Mouse (Mus musculus) C3H10T1/2 (cell line): Measurements from ENCODE around the gene Hnrnpc. TPM values are rescaled to one million over a fixed set of nuclear protein-coding genes. Genes with fewer than 3 reads are reported as not detected.

ENCODE experiments used
- polyA plus RNA-seq, 2 experiments: library from polyadenylated mRNA; unstranded; fragments of >200 nt; fragmentation: generic; extraction: Trizol; gene quantifications; one replicate each; pipeline ENCODE4 v1.2.1; 2012; ENCODE audit warnings: missing spikeins in 2 of 2

The Hnrnpc gene
- 100 to 1,000 TPM in 1 of 2 experiments, 10 to 100 TPM in 1; 89.0 to 129 TPM for polyA plus RNA-seq

DNA sequence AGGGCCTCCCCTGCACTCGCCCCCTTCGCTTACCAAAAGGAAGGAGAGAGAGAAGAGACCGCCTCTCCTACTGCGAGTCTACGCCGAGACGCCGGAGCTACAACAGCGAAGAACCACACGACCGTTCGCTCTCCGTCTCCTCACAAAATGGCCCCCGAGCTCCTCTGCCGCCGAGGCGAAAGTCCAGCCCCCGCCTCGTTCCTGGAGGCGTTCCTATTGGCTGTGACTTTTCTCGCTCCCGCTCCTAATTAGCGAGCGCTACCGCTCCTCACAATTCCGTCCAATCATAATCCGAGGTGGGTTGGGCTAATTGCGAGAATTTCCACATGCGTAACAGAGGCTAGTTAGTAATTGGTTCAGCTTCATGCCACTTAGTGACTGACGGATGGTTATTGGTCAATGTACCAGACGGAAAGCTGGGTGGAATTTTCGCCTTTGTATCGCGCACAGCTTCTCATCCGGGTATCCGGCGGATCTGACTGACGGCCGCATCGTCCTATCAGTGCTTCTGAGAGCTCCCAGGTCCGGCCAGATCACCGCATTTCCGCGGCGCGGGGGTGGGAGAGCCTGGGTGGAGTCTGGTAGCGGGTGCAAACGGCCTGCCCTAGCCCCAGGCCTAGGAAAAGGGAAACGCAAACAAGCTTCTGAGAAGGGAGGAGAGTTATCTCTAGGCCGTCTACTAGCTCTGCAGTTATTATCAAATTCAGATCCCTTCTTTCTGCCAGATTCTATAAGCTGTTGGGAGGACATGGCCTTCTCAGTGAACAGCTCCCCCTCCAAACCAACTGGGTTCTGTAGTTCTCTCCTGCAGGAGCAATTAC lies at the start of gene Hnrnpc:
TSS of gene Hnrnpc (minus strand) at position 173 of the 821 bp plus-strand sequence.

DNA sequence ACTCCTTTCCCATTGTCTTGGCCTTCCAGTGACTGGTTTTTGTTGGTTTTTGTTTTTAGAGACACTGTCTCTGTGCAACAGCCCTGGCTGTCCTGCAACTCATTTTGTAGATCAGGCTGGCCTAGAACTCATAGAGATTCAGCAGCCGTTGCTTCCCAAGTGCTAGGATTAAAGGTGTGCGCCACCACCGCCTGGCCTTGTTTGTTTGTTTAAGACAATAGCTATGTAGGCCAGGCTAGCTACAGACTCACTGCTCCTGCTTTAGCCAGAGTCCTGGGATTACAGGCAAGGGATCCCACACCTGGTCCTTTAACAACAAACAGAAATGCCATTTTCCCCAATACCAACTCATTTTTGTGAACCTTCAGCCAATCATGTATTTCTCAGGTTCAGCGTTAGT lies 6.5 kb upstream of the Hnrnpc start, which contains the start of gene Rpgrip1:
TSS of gene Rpgrip1 (plus strand) at position 359 of the 400 bp plus-strand sequence.

GRCm38 (mm10) chr14:52042359-52042758 lies 61.5 kb downstream of the Hnrnpc start, which contains the start of gene Olfr221:
Olfr221 (minus strand) TSS chr14:52042459.

Other genes starting within 250 kb of the Hnrnpc start
- gene Mettl17, start 219.2 kb downstream of the Hnrnpc start, polyA plus RNA-seq = 10 to 100 TPM in 1 of 2 experiments, 1 to 10 TPM in 1; 8.6 to 20.3 TPM
- gene Slc39a2, start 211.1 kb downstream of the Hnrnpc start, polyA plus RNA-seq = under 1 TPM; 0.01 to 0.24 TPM
- under 1 TPM; 0.02 to 0.06 TPM for gene Ndrg2, start 189.9 kb downstream of the Hnrnpc start, polyA plus RNA-seq
- not detected for gene Tppp2, start 185.6 kb downstream of the Hnrnpc start, polyA plus RNA-seq
- gene Rnase13, start 181.3 kb downstream of the Hnrnpc start, polyA plus RNA-seq = under 1 TPM in 1 of 2 experiments, not detected in 1; 0.04 TPM
- gene Arhgef40, start 119.3 kb downstream of the Hnrnpc start, polyA plus RNA-seq = 10 to 100 TPM; 42.3 to 91.9 TPM
- under 1 TPM; 0.16 to 0.35 TPM for gene Tmem253, start 88.4 kb downstream of the Hnrnpc start, polyA plus RNA-seq
- gene Zfp219, start 83.3 kb downstream of the Hnrnpc start, polyA plus RNA-seq = 10 to 100 TPM; 13.0 to 22.2 TPM
- not detected for gene Olfr221, start 61.6 kb downstream of the Hnrnpc start, polyA plus RNA-seq
- gene Rpgrip1, start 6.7 kb upstream of the Hnrnpc start, polyA plus RNA-seq = 1 to 10 TPM; 1.5 to 2.2 TPM
- 10 to 100 TPM in 1 of 2 experiments, 1 to 10 TPM in 1; 1.1 to 10.2 TPM for gene Supt16, start 93.4 kb upstream of the Hnrnpc start, polyA plus RNA-seq
- 10 to 100 TPM in 1 of 2 experiments, 1 to 10 TPM in 1; 6.0 to 32.5 TPM for gene Chd8, start 153.8 kb upstream of the Hnrnpc start, polyA plus RNA-seq
- 10 to 100 TPM in 1 of 2 experiments, 1 to 10 TPM in 1; 5.0 to 17.1 TPM for gene Tox4, start 175.1 kb upstream of the Hnrnpc start, polyA plus RNA-seq
- 10 to 100 TPM in 1 of 2 experiments, under 1 TPM in 1; 0.42 to 11.7 TPM for gene Rab2b, start 175.5 kb upstream of the Hnrnpc start, polyA plus RNA-seq
- 10 to 100 TPM; 14.4 to 24.7 TPM for gene Mettl3, start 201.1 kb upstream of the Hnrnpc start, polyA plus RNA-seq
- gene Sall2, start 224.7 kb upstream of the Hnrnpc start, polyA plus RNA-seq = 1 to 10 TPM; 1.4 to 6.9 TPM